In the genomic region with DNA sequence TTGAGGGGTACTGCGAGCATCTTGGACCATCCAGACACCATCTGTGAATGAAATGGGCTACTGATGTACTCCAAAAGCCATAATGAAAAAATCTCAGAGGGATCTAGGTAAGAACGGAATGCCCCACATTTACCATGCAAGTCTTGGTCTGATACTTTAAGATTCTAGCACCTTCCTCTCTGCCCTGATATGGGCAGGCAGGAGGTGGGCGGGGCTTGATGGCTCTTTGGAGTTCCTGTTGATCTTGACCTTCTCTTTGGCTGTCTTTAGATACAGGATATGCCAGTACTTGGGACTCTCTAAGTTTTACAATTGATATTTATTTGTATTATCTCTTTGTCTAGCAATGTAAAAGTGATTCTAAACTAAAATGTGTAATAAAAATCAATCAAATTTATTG, we compare ENCODE assay signal across 17 mouse cellular contexts. TPM values are rescaled to one million over a fixed set of nuclear protein-coding genes. Genes with fewer than 3 reads are reported as not detected.
DNase-seq lines count a peak whose midpoint lies in the region; ATAC-seq and TF ChIP-seq lines count a peak whose summit lies in the region.
"Had no signal": no experiment of that assay in that cellular context is flagged by ENCODE, and none has a peak within 500 bp of the region (broad histone marks: within the 10 kb centered on the region; RNA-seq: fewer than 3 reads in every experiment).

No protein-coding gene starts in this region.

- 68% methylated on average over 3 of the region's 3 CpGs for WGBS in liver, embryonic 13.5 days (ENCODE audit: insufficient replicate concordance)
- WGBS in liver, postnatal 0 days (ENCODE audit: insufficient replicate concordance) = 74% methylated on average over 3 of the region's 3 CpGs

- no peak overlapping the region for H3K4me2 ChIP-seq in liver, embryonic 13.5 days
- no peak overlapping the region for H3K4me2 ChIP-seq in liver, postnatal 0 days (ENCODE audit: low read depth, low read length)
- H3K4me2 ChIP-seq: hindbrain, embryonic 14.5 days; liver, embryonic 11.5 days; neural tube, embryonic 12.5 days had no signal

- no peak for TF ChIP-seq EP300 in liver, postnatal 0 days (IDR thresholded peaks at IDR 0.05; ENCODE audit: low read depth)

- H3K9ac ChIP-seq in liver, embryonic 13.5 days = no peak overlapping the region
- no peak overlapping the region for H3K9ac ChIP-seq in liver, postnatal 0 days (replicated peaks)
- H3K9ac ChIP-seq: hindbrain, embryonic 14.5 days; neural tube, embryonic 12.5 days had no signal

- H3K27me3 ChIP-seq in liver, embryonic 13.5 days = no peaks in the 10 kb centered on the region
- H3K27me3 ChIP-seq in liver, postnatal 0 days (ENCODE audit: insufficient read depth, low read length) = no peaks in the 10 kb centered on the region
- H3K27me3 ChIP-seq: neural tube, embryonic 12.5 days had no signal

- no peaks in the 10 kb centered on the region for H3K9me3 ChIP-seq in liver, embryonic 13.5 days (replicated peaks)
- H3K9me3 ChIP-seq in liver, postnatal 0 days (ENCODE audit: low read length) = no peaks in the 10 kb centered on the region
- H3K9me3 ChIP-seq: embryonic facial prominence, embryonic 10.5 days; forebrain, embryonic 10.5 days; G1E; midbrain, embryonic 10.5 days; neural tube, embryonic 12.5 days had no signal

- no peak overlapping the region for H3K4me3 ChIP-seq in liver, embryonic 13.5 days (replicated peaks)
- no peak overlapping the region for H3K4me3 ChIP-seq in liver, postnatal 0 days (ENCODE audit: low read depth, low read length)
- H3K4me3 ChIP-seq: embryonic facial prominence, embryonic 10.5 days; forebrain, embryonic 10.5 days; gastrocnemius, adult 2 months; midbrain, embryonic 10.5 days; neural tube, embryonic 12.5 days had no signal

- peaks cover 30% of the 10 kb centered on the region; the same call in 1 of the 2 replicates for H3K36me3 ChIP-seq in liver, embryonic 13.5 days
- peaks cover 11% of the 10 kb centered on the region for H3K36me3 ChIP-seq in liver, postnatal 0 days (replicated peaks; ENCODE audit: insufficient read depth, low read length)

- H3K27ac ChIP-seq in liver, embryonic 13.5 days = no peak overlapping the region
- H3K27ac ChIP-seq in liver, postnatal 0 days (ENCODE audit: low read depth) = no peak overlapping the region
- H3K27ac ChIP-seq: embryonic facial prominence, embryonic 10.5 days; forebrain, embryonic 10.5 days; gastrocnemius, adult 2 months; hindbrain, embryonic 14.5 days; midbrain, embryonic 10.5 days; neural tube, embryonic 12.5 days had no signal

- no peak for TF ChIP-seq CTCF in liver, postnatal 0 days (IDR thresholded peaks at IDR 0.05; ENCODE audit: low read depth)

- peak; percentile 41 to 51 for DNase-seq in adrenal gland, adult (ENCODE audit: inconsistent age in 2 of 2, low spot score in 1 of 2)
- no peak for DNase-seq in adrenal gland, postnatal 25 days
- peak; percentile 25 for DNase-seq in liver, embryonic 13.5 days
- no peak for DNase-seq in liver, postnatal 0 days
- DNase-seq in c-Kit-positive CD71-positive TER-119-positive erythroid progenitor cells, embryonic 14.5 days (ENCODE audit: low spot score) = peak; percentile 29
- DNase-seq in gastrocnemius, adult 8-10 months (ENCODE audit: low spot score in 2 of 2) = no peak
- no peak for DNase-seq in right cerebral cortex, postnatal 36 days (ENCODE audit: low spot score in 2 of 2)
- DNase-seq: adrenal gland, adult 2 months; gastrocnemius, adult 2 months had no signal

- H3K4me1 ChIP-seq in liver, embryonic 13.5 days (replicated peaks) = peaks cover 40% of the 10 kb centered on the region
- H3K4me1 ChIP-seq in liver, postnatal 0 days (ENCODE audit: insufficient read depth) = peaks cover 18% of the 10 kb centered on the region
- H3K4me1 ChIP-seq: neural tube, embryonic 12.5 days had no signal

- ATAC-seq in liver, embryonic 13.5 days (ENCODE audit: low read depth) = no peak
- ATAC-seq in liver, postnatal 0 days = no peak
- peak; percentile 53; the same call in 1 of the 2 replicates for ATAC-seq in neutrophil, adult 5-6 weeks (ENCODE audit: extremely low read depth, insufficient number of reproducible peaks, low FRiP score, poor library complexity, severe bottlenecking)

RNA-seq across cellular contexts. Expression of a gene that starts 12.6 kb away (rescaled TPM):
- total RNA-seq in adrenal gland, postnatal 25 days (2021) = 32.4 and 38.4 TPM in 2 replicates
- polyA plus RNA-seq in liver, embryonic 13.5 days (2015; fragmentation: Nextera tagmentation; extraction: Ambion mirVana) = 5.6 and 5.9 TPM in 2 replicates
- polyA plus RNA-seq in liver, postnatal 0 days (2015; fragmentation: Nextera tagmentation; extraction: Ambion mirVana) = 5.1 and 5.7 TPM in 2 replicates
- total RNA-seq in neutrophil, adult 5-6 weeks (2017) = 66.5 and 68.7 TPM in 2 replicates
- 10 to 100 TPM in 2 of 4 experiments, 1 to 10 TPM in 2; 8.1 to 12.1 (median 10.5) TPM for total RNA-seq in gastrocnemius, adult 8-10 months (2022)

RNA-seq across cellular contexts. Expression of a gene that starts 41.8 kb away (rescaled TPM):
- 31.8 and 34.4 TPM in 2 replicates for total RNA-seq in adrenal gland, postnatal 25 days (2021)
- 1.8 and 2.2 TPM in 2 replicates for polyA plus RNA-seq in liver, embryonic 13.5 days (2015; fragmentation: Nextera tagmentation; extraction: Ambion mirVana)
- polyA plus RNA-seq in liver, postnatal 0 days (2015; fragmentation: Nextera tagmentation; extraction: Ambion mirVana) = 1.3 and 1.7 TPM in 2 replicates
- total RNA-seq in neutrophil, adult 5-6 weeks (2017) = 44.6 and 51.1 TPM in 2 replicates
- total RNA-seq in gastrocnemius, adult 8-10 months (2022) = 1 to 10 TPM; 3.0 to 3.7 (median 3.4) TPM

Comparison
In these comparisons a context has a peak if more than half of its experiments do, and no peak if none do; other contexts are left out.
1. DNase-seq: peak in adrenal gland, adult (2 of 2), liver, embryonic 13.5 days (single experiment) and c-Kit-positive CD71-positive TER-119-positive erythroid progenitor cells, embryonic 14.5 days (single experiment); none in adrenal gland, postnatal 25 days (single experiment), liver, postnatal 0 days (single experiment), gastrocnemius, adult 8-10 months (0 of 2) and right cerebral cortex, postnatal 36 days (0 of 2).